Mouse (Mus musculus) olfactory bulb, adult 2 months (tissue): Measurements from ENCODE around the gene Prkar2b.

Source experiments
- CTCF ChIP-seq: fragments of 200-500 bp; IDR thresholded peaks from 2 replicates; pipeline ENCODE4 v1.5.1; 2012; ENCODE audit warnings: low read depth, mild to moderate bottlenecking, low read length, moderate library complexity; ENCODE audit not compliant: insufficient read depth
- POLR2A ChIP-seq: fragments of 200-500 bp; IDR thresholded peaks from 2 replicates; pipeline ENCODE4 v1.6.1; 2012; ENCODE audit warnings: mild to moderate bottlenecking, low read depth, low read length, moderate library complexity; ENCODE audit not compliant: insufficient read depth

DNA sequence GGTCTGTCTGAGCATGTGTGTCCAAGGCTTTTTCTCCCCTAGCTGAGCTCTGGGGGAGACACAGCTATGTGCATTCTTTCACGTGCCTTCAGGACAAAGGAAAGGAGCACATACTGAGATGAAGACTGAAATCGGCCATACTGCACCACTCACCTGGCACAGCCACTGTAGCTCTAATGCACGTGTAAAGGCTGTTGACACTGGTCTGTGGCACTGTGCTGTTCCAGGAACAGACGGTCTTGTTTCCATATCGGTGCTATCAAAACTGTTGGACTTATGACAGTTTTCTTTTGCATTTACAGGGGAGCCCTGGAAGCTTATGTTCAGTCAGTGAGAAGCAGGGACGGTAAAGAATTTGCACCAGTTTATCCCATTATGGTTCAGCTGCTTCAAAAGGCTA, 135.8 kb downstream of the Prkar2b start:
- TF ChIP-seq CTCF (no peak), POLR2A (no peak)
